Mouse (Mus musculus) heart, postnatal 0 days (tissue): Measurements from ENCODE around the gene Nrxn1. TPM values are rescaled to one million over a fixed set of nuclear protein-coding genes. Genes with fewer than 3 reads are reported as not detected.

Experiments
- ATAC-seq: fragments of 200-750 bp; cut with Nextera tagmentation; 2 replicates; pipeline ENCODE4 v1.8.0; 2017; ENCODE audit warnings: low read depth, moderate number of reproducible peaks, moderate library complexity; ENCODE audit not compliant: insufficient read depth
- DNase-seq: peaks from one replicate; pipeline ENCODE4 v3.0.0-alpha.2; 2016; ENCODE audit warnings: low spot score
- H3K27ac ChIP-seq: fragments of 300-500 bp; sonication (generic); 2 replicates; pipeline ENCODE4 v1.5.1; 2014; ENCODE audit warnings: low read depth, mild to moderate bottlenecking
- H3K27me3 ChIP-seq: fragments of 300-500 bp; sonication (generic); 2 replicates; pipeline ENCODE4 v1.6.1; 2014; ENCODE audit warnings: low read length, mixed read lengths; ENCODE audit not compliant: control insufficient read depth, insufficient read depth
- H3K36me3 ChIP-seq: fragments of 300-500 bp; sonication (generic); replicated peaks from 2 replicates; pipeline ENCODE4 v1.6.1; 2014; ENCODE audit warnings: low read length, mixed read lengths; ENCODE audit not compliant: control insufficient read depth, insufficient read depth
- H3K4me1 ChIP-seq: fragments of 300-500 bp; sonication (generic); 2 replicates; pipeline ENCODE4 v1.6.1; 2014; ENCODE audit warnings: antibody characterized with exemption; ENCODE audit not compliant: control insufficient read depth, insufficient read depth
- H3K4me2 ChIP-seq: fragments of 300-500 bp; sonication (generic); 2 replicates; pipeline ENCODE4 v1.6.1; 2014; ENCODE audit warnings: low read depth, mild to moderate bottlenecking, low read length, moderate library complexity
- H3K4me3 ChIP-seq: fragments of 300-500 bp; sonication (generic); 2 replicates; pipeline ENCODE4 v1.5.1; 2014; ENCODE audit warnings: low read depth, low read length
- H3K9ac ChIP-seq: fragments of 300-500 bp; sonication (generic); replicated peaks from 2 replicates; pipeline ENCODE4 v1.6.1; 2014; ENCODE audit warnings: low read depth, low read length, mixed read lengths
- H3K9me3 ChIP-seq: fragments of 300-500 bp; sonication (generic); replicated peaks from 2 replicates; pipeline ENCODE4 v1.6.1; 2016; ENCODE audit warnings: low read length; ENCODE audit not compliant: control insufficient read depth
- CTCF ChIP-seq: IDR thresholded peaks from 2 replicates; pipeline ENCODE4 v1.5.1; 2016; ENCODE audit warnings: antibody characterized with exemption, control low read depth, low read depth
- EP300 ChIP-seq: IDR thresholded peaks from 2 replicates; pipeline ENCODE4 v1.6.1; 2016; ENCODE audit warnings: antibody characterized with exemption, low read depth
- WGBS: fragments of 180-500 bp; shearing (Covaris S2); extraction: QIAGEN DNeasy Blood & Tissue Kit; methylation state at CpG from one replicate; pipeline ENCODE4 v1.1.7; 2014; 5-methylcytosine and 5-hydroxymethylcytosine counted together
- polyA plus RNA-seq: library from polyadenylated mRNA; unstranded; fragments of >200 nt; fragmentation: Nextera tagmentation; extraction: Ambion mirVana; gene quantifications from 2 replicates; pipeline ENCODE4 v1.2.1, GENCODE M21; 2015
- total RNA-seq: library from RNA; depleted of rRNA; stranded (reverse); fragments of >200 nt; gene quantifications from 2 replicates; pipeline ENCODE4 v1.2.3, GENCODE M21; 2014; ENCODE audit warnings: low replicate concordance

Gene Nrxn1
- total and polyA plus RNA-seq, 2 experiments from 2014 or later = 1.1 to 4.1 TPM

GRCm38 (mm10) chr17:90384856-90385255 is 708.0 kb downstream of the Nrxn1 start:
- H3K4me1 ChIP-seq = no peaks in the 10 kb centered on the region
- H3K9ac ChIP-seq = no peak overlapping the region
- no peak for TF ChIP-seq CTCF
- no peak for TF ChIP-seq EP300
- no peak overlapping the region for H3K4me2 ChIP-seq
- DNase-seq = no peak
- H3K9me3 ChIP-seq = no peaks in the 10 kb centered on the region
- 64% methylated on average over 2 of the region's 2 CpGs for WGBS
- no peak for ATAC-seq
- no peak overlapping the region for H3K27ac ChIP-seq
- no peaks in the 10 kb centered on the region for H3K27me3 ChIP-seq
- no peaks in the 10 kb centered on the region for H3K36me3 ChIP-seq
- H3K4me3 ChIP-seq = no peak overlapping the region

- DNase-seq = no peak
Measured at GRCm38 (mm10) chr17:90382496-90383443, 710.1 kb downstream of the Nrxn1 start.

GRCm38 (mm10) chr17:90376533-90376932 is 716.3 kb downstream of the Nrxn1 start:
- 71% methylated on average over 2 of the region's 2 CpGs for WGBS
- Histone ChIP-seq H3K27ac (no peak overlapping the region), H3K9me3 (no peaks in the 10 kb centered on the region), H3K36me3 (no peaks in the 10 kb centered on the region), H3K27me3 (no peaks in the 10 kb centered on the region), H3K4me3 (no peak overlapping the region), H3K9ac (no peak overlapping the region), H3K4me1 (no peaks in the 10 kb centered on the region), H3K4me2 (no peak overlapping the region)
- DNase-seq = no peak
- ATAC-seq = no peak
- no peak for TF ChIP-seq CTCF
- TF ChIP-seq EP300 = no peak

More at GRCm38 (mm10) chr17:90382496-90383443, 710.1 kb downstream of the Nrxn1 start:
- H3K4me3 ChIP-seq = no peak overlapping the region
- no peaks in the 10 kb centered on the region for H3K27me3 ChIP-seq
- no peak for ATAC-seq
- H3K9me3 ChIP-seq = no peaks in the 10 kb centered on the region
- no peak overlapping the region for H3K4me2 ChIP-seq
- no peak overlapping the region for H3K9ac ChIP-seq
- TF ChIP-seq EP300 (no peak), CTCF (no peak)
- H3K4me1 ChIP-seq = no peaks in the 10 kb centered on the region
- WGBS = 52% methylated on average over 5 of the region's 5 CpGs
- H3K27ac ChIP-seq = no peak overlapping the region
- H3K36me3 ChIP-seq = no peaks in the 10 kb centered on the region

GRCm38 (mm10) chr17:90362169-90362568 is 730.7 kb downstream of the Nrxn1 start:
- WGBS = 64% methylated on average over 4 of the region's 4 CpGs
- ATAC-seq (no peak), DNase-seq (no peak)
- Histone ChIP-seq H3K9ac (no peak overlapping the region), H3K36me3 (no peaks in the 10 kb centered on the region), H3K4me1 (no peaks in the 10 kb centered on the region), H3K27ac (no peak overlapping the region), H3K27me3 (no peaks in the 10 kb centered on the region), H3K9me3 (no peaks in the 10 kb centered on the region), H3K4me2 (no peak overlapping the region), H3K4me3 (no peak overlapping the region)
- TF ChIP-seq EP300 (no peak), CTCF (no peak)

- H3K27me3 ChIP-seq = no peaks in the 10 kb centered on the region
- WGBS = 59% methylated on average over 5 of the region's 5 CpGs
- H3K4me3 ChIP-seq = no peak overlapping the region
- H3K4me2 ChIP-seq = no peak overlapping the region
- DNase-seq (no peak), ATAC-seq (no peak)
- no peaks in the 10 kb centered on the region for H3K9me3 ChIP-seq
- TF ChIP-seq CTCF = no peak
- no peak for TF ChIP-seq EP300
- no peak overlapping the region for H3K9ac ChIP-seq
- no peaks in the 10 kb centered on the region for H3K36me3 ChIP-seq
- H3K27ac ChIP-seq = no peak overlapping the region
- no peaks in the 10 kb centered on the region for H3K4me1 ChIP-seq
Measured at GRCm38 (mm10) chr17:90349385-90350095, 743.3 kb downstream of the Nrxn1 start.
